In genomic region chr17:17623221-17623889, GRCm38 (mm10) we compare ENCODE assay signal across 7 mouse cellular contexts. TPM values are rescaled to one million over a fixed set of nuclear protein-coding genes. Genes with fewer than 3 reads are reported as not detected.
DNase-seq lines count a peak whose midpoint lies in the region; ATAC-seq and TF ChIP-seq lines count a peak whose summit lies in the region.

No protein-coding gene starts in this region.

- peak overlapping the region; percentile 97 for H3K4me3 ChIP-seq in lung, adult 2 months (replicated peaks; ENCODE audit: extremely low read depth, low read depth, low read length)
- peak overlapping the region; percentile 94 for H3K4me3 ChIP-seq in embryonic facial prominence, embryonic 13.5 days
- H3K4me3 ChIP-seq in intestine, embryonic 15.5 days (replicated peaks): peak overlapping the region; percentile 99
- peak overlapping the region; percentile 91 for H3K4me3 ChIP-seq in neural tube, embryonic 14.5 days (ENCODE audit: low read depth, low read length)

- no peak for DNase-seq in lung, adult 2 months
- no peak for DNase-seq in lung, postnatal 25 days (ENCODE audit: low spot score)
- no peak for DNase-seq in thymus, postnatal 36 days
- DNase-seq in layer of hippocampus, postnatal 10 days (ENCODE audit: low spot score in 2 of 2): no peak

- no peak for TF ChIP-seq POLR2A in lung, adult 2 months (IDR thresholded peaks at IDR 0.05; ENCODE audit: borderline replicate concordance, extremely low read depth, low read depth, low read length)

- WGBS in lung, adult 2 months: 6% methylated on average over 7 of the region's 7 CpGs
- 4% methylated on average over 7 of the region's 7 CpGs for whole genome bisulfite sequencing in embryonic facial prominence, embryonic 13.5 days
- 6% methylated on average over 7 of the region's 7 CpGs for WGBS in intestine, embryonic 15.5 days
- WGBS in neural tube, embryonic 14.5 days: 3% methylated on average over 7 of the region's 7 CpGs

- H3K27ac ChIP-seq in embryonic facial prominence, embryonic 13.5 days: peak overlapping the region; percentile 100
- peak overlapping the region; percentile 100 for H3K27ac ChIP-seq in intestine, embryonic 15.5 days
- H3K27ac ChIP-seq in neural tube, embryonic 14.5 days (ENCODE audit: low read depth, low read length): peak overlapping the region; percentile 100

- H3K9ac ChIP-seq in embryonic facial prominence, embryonic 13.5 days: peak overlapping the region; percentile 95
- peak overlapping the region; percentile 84 for H3K9ac ChIP-seq in intestine, embryonic 15.5 days
- H3K9ac ChIP-seq in neural tube, embryonic 14.5 days (replicated peaks; ENCODE audit: low read depth, low read length): peak overlapping the region; percentile 97

- ATAC-seq in embryonic facial prominence, embryonic 13.5 days (ENCODE audit: insufficient number of reproducible peaks, insufficient read depth, low FRiP score, low TSS enrichment, low read depth): no peak
- no peak for ATAC-seq in intestine, embryonic 15.5 days
- ATAC-seq in neural tube, embryonic 14.5 days (ENCODE audit: low read depth): no peak

- H3K4me2 ChIP-seq in embryonic facial prominence, embryonic 13.5 days: peak overlapping the region; percentile 68
- peak overlapping the region; percentile 66 for H3K4me2 ChIP-seq in intestine, embryonic 15.5 days (replicated peaks)
- peak overlapping the region; percentile 66 for H3K4me2 ChIP-seq in neural tube, embryonic 14.5 days (ENCODE audit: low read depth, low read length)

- H3K9me3 ChIP-seq in embryonic facial prominence, embryonic 13.5 days: no peaks in the 10 kb centered on the region
- H3K9me3 ChIP-seq in intestine, embryonic 15.5 days: no peaks in the 10 kb centered on the region
- H3K9me3 ChIP-seq in neural tube, embryonic 14.5 days (ENCODE audit: control insufficient read depth, low read length): no peaks in the 10 kb centered on the region

- no peaks in the 10 kb centered on the region for H3K36me3 ChIP-seq in embryonic facial prominence, embryonic 13.5 days
- H3K36me3 ChIP-seq in intestine, embryonic 15.5 days: no peaks in the 10 kb centered on the region
- H3K36me3 ChIP-seq in neural tube, embryonic 14.5 days (ENCODE audit: control insufficient read depth, insufficient read depth, low read length): no peaks in the 10 kb centered on the region

- H3K4me1 ChIP-seq in lung, adult 2 months (ENCODE audit: control insufficient read depth, insufficient read depth, low read length): peaks cover 6% of the 10 kb centered on the region
- peaks cover 7% of the 10 kb centered on the region for H3K4me1 ChIP-seq in embryonic facial prominence, embryonic 13.5 days
- peaks cover 3% of the 10 kb centered on the region; the same call in 1 of the 2 replicates for H3K4me1 ChIP-seq in intestine, embryonic 15.5 days (replicated peaks)
- H3K4me1 ChIP-seq in neural tube, embryonic 14.5 days (ENCODE audit: control insufficient read depth, insufficient read depth, low read length): peaks cover 7% of the 10 kb centered on the region

- H3K27me3 ChIP-seq in embryonic facial prominence, embryonic 13.5 days: no peaks in the 10 kb centered on the region
- no peaks in the 10 kb centered on the region for H3K27me3 ChIP-seq in intestine, embryonic 15.5 days (replicated peaks)
- no peaks in the 10 kb centered on the region; the same call in 1 of the 2 replicates for H3K27me3 ChIP-seq in neural tube, embryonic 14.5 days (ENCODE audit: control insufficient read depth, insufficient read depth, low read length)

- no peak for TF ChIP-seq CTCF in lung, adult 2 months (IDR thresholded peaks at IDR 0.05; ENCODE audit: insufficient read depth, low read length)

RNA-seq across cellular contexts. Expression of gene Lnpep, which starts 1.5 kb away (rescaled TPM):
- 8.0 and 13.5 TPM in 2 replicates for polyA plus RNA-seq in lung, adult 2 months (2012; rRNA removed)
- polyA plus RNA-seq in embryonic facial prominence, embryonic 13.5 days (2015; fragmentation: Nextera tagmentation; extraction: Ambion mirVana): 11.5 and 13.3 TPM in 2 replicates
- polyA plus RNA-seq in intestine, embryonic 15.5 days (2015; fragmentation: Nextera tagmentation; extraction: Ambion mirVana): 7.8 and 8.2 TPM in 2 replicates
- 11.9 and 17.7 TPM in 2 replicates for polyA plus RNA-seq in neural tube, embryonic 14.5 days (2014; fragmentation: Nextera tagmentation; extraction: Ambion mirVana)
- 10 to 100 TPM; 78.6 to 79.6 TPM for total RNA-seq in layer of hippocampus, postnatal 10 days (2021)
